Mouse (Mus musculus): ENCODE results near the gene Fam198b. TPM values are rescaled to one million over a fixed set of nuclear protein-coding genes. Genes with fewer than 3 reads are reported as not detected.
A peak's percentile ranks its signal among the peaks of the same experiment; 100 is the strongest.

The Fam198b gene
- total and polyA plus RNA-seq, 3 experiments, result 1.5 to 3.1 TPM; not detected in 1

GRCm38 (mm10) chr3:79983961-79984419 lies 99.7 kb downstream of the Fam198b start:
- Histone ChIP-seq H3K4me3 (ENCODE audit: control insufficient read depth in 1 of 2, insufficient read depth in 1 of 2, low read depth in 2 of 2, low read length in 2 of 2) (no peak overlapping the region), H3K9ac (ENCODE audit: control insufficient read depth, low read depth, low read length, poor library complexity, severe bottlenecking) (0 out of 2 replicates have a peak overlapping the region, but pooled peaks have one; percentile 12), H3K36me3 (ENCODE audit: control insufficient read depth in 1 of 2, insufficient read depth in 2 of 2, low read length in 2 of 2) (peaks cover 0 to 40% of the 10 kb centered on the region in 2 experiments; a peak in 2 of 4 replicates), H3K4me1 (ENCODE audit: control insufficient read depth in 1 of 2, insufficient read depth in 2 of 2, low read length in 2 of 2) (peaks cover 12 to 31% of the 10 kb centered on the region in 2 experiments), H3K27me3 (ENCODE audit: control insufficient read depth in 1 of 2, insufficient read depth in 2 of 2, low read length in 2 of 2) (no peaks in the 10 kb centered on the region), H3K9me3 (replicated peaks; ENCODE audit: insufficient read depth, low read length) (no peaks in the 10 kb centered on the region), H3K79me2 (ENCODE audit: control insufficient read depth, insufficient read depth, low read length, poor library complexity) (no peaks in the 10 kb centered on the region), H3K27ac (ENCODE audit: control insufficient read depth, low read depth, low read length) (peak overlapping the region; percentile 89)
- DNase-seq (ENCODE audit: low read depth, low spot score), result peak; percentile 78
- no peak for TF ChIP-seq UBTF (IDR thresholded peaks at IDR 0.05; ENCODE audit: borderline replicate concordance, insufficient read depth, low read depth, low read length)
- TF ChIP-seq KAT2A (conservative IDR thresholded peaks at IDR 0.05; ENCODE audit: low read depth, low read length), result no peak
- peak; percentile 87 to 88 for TF ChIP-seq EP300 (IDR thresholded peaks at IDR 0.05; ENCODE audit: low read depth in 1 of 2, low read length in 2 of 2)
- no peak for TF ChIP-seq ELF1 (IDR thresholded peaks at IDR 0.05; ENCODE audit: low read depth, low read length)
- peak; percentile 93 for TF ChIP-seq TCF12 (IDR thresholded peaks at IDR 0.05; ENCODE audit: low read depth, low read length)
- no peak for TF ChIP-seq HCFC1 (IDR thresholded peaks at IDR 0.05; ENCODE audit: low read depth, low read length)
- TF ChIP-seq ETS1 (IDR thresholded peaks at IDR 0.05; ENCODE audit: low read depth, low read length), result peak; percentile 61; the same call in 1 of the 2 replicates
- TF ChIP-seq NRF1 (IDR thresholded peaks at IDR 0.05; ENCODE audit: insufficient read depth, low read depth, low read length, poor library complexity, severe bottlenecking), result no peak
- TF ChIP-seq RCOR1 (IDR thresholded peaks at IDR 0.05; ENCODE audit: low read depth, low read length), result peak; percentile 55; the same call in 1 of the 2 replicates
- peak; percentile 81 for TF ChIP-seq TAL1 (IDR thresholded peaks at IDR 0.05; ENCODE audit: low read length)
- no peak for TF ChIP-seq MAZ (IDR thresholded peaks at IDR 0.05; ENCODE audit: low read depth, low read length)
- TF ChIP-seq GATA1 (IDR thresholded peaks at IDR 0.05; ENCODE audit: low read depth, low read length), result peak; percentile 95
- TF ChIP-seq MXI1 (IDR thresholded peaks at IDR 0.05; ENCODE audit: low read depth, low read length), result no peak
- no peak for TF ChIP-seq CTCF (IDR thresholded peaks at IDR 0.05 in 2 of 3, conservative IDR thresholded peaks at IDR 0.05 in 1 of 3; ENCODE audit: control insufficient read depth in 1 of 3, insufficient read depth in 1 of 3, low read depth in 2 of 3, low read length in 3 of 3, poor library complexity in 1 of 3, severe bottlenecking in 1 of 3)
- TF ChIP-seq RAD21 (IDR thresholded peaks at IDR 0.05; ENCODE audit: low read depth, low read length), result no peak
- no peak for TF ChIP-seq MEF2A (IDR thresholded peaks at IDR 0.05; ENCODE audit: extremely low read depth, insufficient replicate concordance, low read depth, low read length, poor library complexity, severe bottlenecking)
- no peak for TF ChIP-seq ZC3H11A (IDR thresholded peaks at IDR 0.05; ENCODE audit: low read depth, low read length)
- TF ChIP-seq GABPA (IDR thresholded peaks at IDR 0.05; ENCODE audit: low read depth, low read length), result no peak
- no peak for TF ChIP-seq ZKSCAN1 (IDR thresholded peaks at IDR 0.05; ENCODE audit: low read depth, low read length)
- 0 out of 2 replicates have a peak, but pooled peaks have one; percentile 22 for TF ChIP-seq MAFK (IDR thresholded peaks at IDR 0.05; ENCODE audit: borderline replicate concordance, low read depth, low read length)

Data from MEL (cell line).